8 mouse cellular contexts compared by ENCODE assay signal in the genomic region with DNA sequence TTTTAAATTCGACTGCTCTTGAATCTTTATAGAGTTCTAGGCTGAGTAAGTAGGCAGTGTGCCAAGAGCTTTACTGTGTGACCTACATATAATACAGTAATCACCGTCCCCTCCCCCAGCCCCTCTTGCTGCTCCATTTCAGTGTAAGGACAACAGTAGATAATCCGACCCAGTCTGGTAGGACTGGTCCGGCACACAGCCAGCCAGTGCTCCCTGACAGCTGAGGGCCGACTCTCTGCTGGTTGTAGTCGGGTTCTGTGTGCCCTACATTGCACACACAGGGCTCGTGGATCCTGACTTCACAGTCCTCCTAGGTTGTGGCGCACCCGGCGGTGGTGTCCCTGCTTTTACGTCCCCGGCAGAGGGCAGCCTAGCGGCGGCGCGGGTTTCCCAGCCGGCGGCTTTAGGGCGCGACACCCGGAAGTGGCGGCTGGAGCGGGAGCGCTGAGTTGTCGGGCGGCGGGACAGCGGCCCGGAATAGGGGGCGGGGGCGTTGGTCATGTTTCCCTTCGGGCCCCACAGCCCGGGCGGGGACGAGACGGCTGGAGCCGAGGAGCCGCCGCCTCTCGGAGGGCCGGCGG. TPM values are rescaled to one million over a fixed set of nuclear protein-coding genes. Genes with fewer than 3 reads are reported as not detected.
A peak's percentile ranks its signal among the peaks of the same experiment; 100 is the strongest.
DNase-seq lines count a peak whose midpoint lies in the region; ATAC-seq and TF ChIP-seq lines count a peak whose summit lies in the region.

A gene (plus strand): TSS at position 433 of the 581 bp plus-strand sequence.

- H3K4me2 ChIP-seq in hindbrain, embryonic 13.5 days: peak within 1 kb of the TSS; percentile 97

- POLR2A ChIA-PET in Patski (lab: Charles Lee): interaction anchor here (0.6 to 0.7 kb wide), 2 partner anchors 16 to 31 kb away, joined by 3 read pairs; no protein-coding TSS in a partner anchor

- in situ Hi-C loops in Patski (cut with MboI; ENCODE audit: low pct_unique_long_range_greater_than_20kb): no loop called here

- peak; percentile 76 for TF ChIP-seq CTCF in Patski (IDR thresholded peaks at IDR 0.05)

- H3K27ac ChIP-seq in hindbrain, embryonic 13.5 days: peak within 1 kb of the TSS; percentile 92

- H3K36me3 ChIP-seq in hindbrain, embryonic 13.5 days: peaks cover 8% of the 10 kb centered on the region; the same call in 1 of the 2 replicates

- H3K4me3 ChIP-seq in hindbrain, embryonic 13.5 days: peak within 1 kb of the TSS; percentile 95

- H3K4me1 ChIP-seq in hindbrain, embryonic 13.5 days (replicated peaks): peaks cover 32% of the 10 kb centered on the region

- CTCF ChIA-PET in Patski (lab: Charles Lee): interaction anchor here (1.2 to 1.5 kb wide), 2 partner anchors 8 to 241 kb away, joined by 3 to 4 read pairs; no protein-coding TSS in a partner anchor

- DNase-seq in Patski (ENCODE audit: low read depth, low spot score): peak; percentile 31
- peak; percentile 97 for DNase-seq in cerebellum, postnatal 14 days
- DNase-seq in frontal cortex, postnatal 14 days (ENCODE audit: low spot score in 2 of 2): peak; percentile 80 to 91
- peak; percentile 94 to 96 for DNase-seq in layer of hippocampus, postnatal 25 days (ENCODE audit: extremely low spot score in 1 of 2, low spot score in 1 of 2)
- peak; percentile 91 for DNase-seq in lung, postnatal 25 days (ENCODE audit: low spot score)
- DNase-seq in retina, embryonic 14.5 days (ENCODE audit: low spot score): peak; percentile 95
- peak; percentile 97 for DNase-seq in thymus, postnatal 4 days

- no peaks in the 10 kb centered on the region for H3K9me3 ChIP-seq in hindbrain, embryonic 13.5 days

- peak; percentile 91 for ATAC-seq in Patski
- ATAC-seq in hindbrain, embryonic 13.5 days (ENCODE audit: low FRiP score): peak; percentile 95

- peak within 1 kb of the TSS; percentile 96 for H3K9ac ChIP-seq in hindbrain, embryonic 13.5 days

- H3K27me3 ChIP-seq in Patski: no peaks in the 10 kb centered on the region
- 0 out of 2 replicates have a peak, but pooled peaks cover 2% of the 10 kb centered on the region for H3K27me3 ChIP-seq in hindbrain, embryonic 13.5 days

- 1% methylated on average over 36 of the region's 42 CpGs for WGBS in hindbrain, embryonic 13.5 days

RNA-seq across cellular contexts. Expression of the gene that starts here (rescaled TPM):
- 10.8 TPM for polyA plus RNA-seq in Patski (2021)
- polyA plus RNA-seq in hindbrain, embryonic 13.5 days (2015; fragmentation: Nextera tagmentation; extraction: Ambion mirVana): 8.1 and 8.2 TPM in 2 replicates
- total RNA-seq in layer of hippocampus, postnatal 25 days (2021): 10 to 100 TPM; 20.1 to 21.2 TPM

Comparison
In these comparisons a context has a peak if more than half of its experiments do, and no peak if none do; other contexts are left out.
1. Peak in every context shown above with its lines: DNase-seq, ATAC-seq, H3K4me3 ChIP-seq and H3K27ac ChIP-seq.
2. DNase-seq: peak in every context shown above with its lines; median percentile 97 in cerebellum, postnatal 14 days; 97 in thymus, postnatal 4 days; 95 in layer of hippocampus, postnatal 25 days; 95 in retina, embryonic 14.5 days; 91 in lung, postnatal 25 days; 86 in frontal cortex, postnatal 14 days; 31 in Patski.